Mouse (Mus musculus) limb, embryonic 11.5 days (tissue): Measurements from ENCODE around the gene Cd40. TPM values are rescaled to one million over a fixed set of nuclear protein-coding genes. Genes with fewer than 3 reads are reported as not detected.
A peak's percentile ranks its signal among the peaks of the same experiment; 100 is the strongest.

ENCODE experiments used
- ATAC-seq: fragments of 200-750 bp; cut with Nextera tagmentation; 2 replicates; pipeline ENCODE4 v1.8.0; 2017; ENCODE audit warnings: low read depth; ENCODE audit not compliant: insufficient number of reproducible peaks, low FRiP score, low TSS enrichment
- DNase-seq: peaks from one replicate; pipeline ENCODE4 v3.0.0-alpha.2; 2015; ENCODE audit warnings: low spot score
- H3K27ac ChIP-seq: fragments of 300-500 bp; sonication (generic); replicated peaks from 2 replicates; pipeline ENCODE4 v1.5.1; 2014; ENCODE audit warnings: low read depth, mild to moderate bottlenecking, low read length
- H3K27me3 ChIP-seq: fragments of 300-500 bp; sonication (generic); 2 replicates; pipeline ENCODE4 v1.6.1; 2014; ENCODE audit warnings: mild to moderate bottlenecking, low read length, mixed read lengths; ENCODE audit not compliant: control insufficient read depth, insufficient read depth
- H3K36me3 ChIP-seq: fragments of 300-500 bp; sonication (generic); 2 replicates; pipeline ENCODE4 v1.6.1; 2014; ENCODE audit warnings: mild to moderate bottlenecking, low read length, moderate library complexity, mixed read lengths; ENCODE audit not compliant: control insufficient read depth, insufficient read depth
- H3K4me1 ChIP-seq: fragments of 300-500 bp; sonication (generic); 2 replicates; pipeline ENCODE4 v1.6.1; 2014; ENCODE audit warnings: low read length, mixed read lengths; ENCODE audit not compliant: control insufficient read depth, insufficient read depth
- H3K4me2 ChIP-seq: fragments of 300-500 bp; sonication (generic); 2 replicates; pipeline ENCODE4 v1.6.1; 2014; ENCODE audit warnings: low read depth, mild to moderate bottlenecking, moderate library complexity; ENCODE audit not compliant: severe bottlenecking
- H3K4me3 ChIP-seq: fragments of 300-500 bp; sonication (generic); 2 replicates; pipeline ENCODE4 v1.5.1; 2014; ENCODE audit warnings: low read depth, low read length
- H3K9ac ChIP-seq: fragments of 300-500 bp; sonication (generic); 2 replicates; pipeline ENCODE4 v1.6.1; 2014; ENCODE audit warnings: mild to moderate bottlenecking, low read length
- H3K9me3 ChIP-seq: fragments of 300-500 bp; sonication (generic); 2 replicates; pipeline ENCODE4 v1.6.1; 2016; ENCODE audit warnings: low read length; ENCODE audit not compliant: control insufficient read depth
- WGBS: fragments of 180-500 bp; shearing (Covaris S2); extraction: QIAGEN DNeasy Blood & Tissue Kit; methylation state at CpG from one replicate; pipeline ENCODE4 v1.1.7; 2014; 5-methylcytosine and 5-hydroxymethylcytosine counted together
- polyA plus RNA-seq: library from polyadenylated mRNA; unstranded; fragments of >200 nt; fragmentation: Nextera tagmentation; extraction: Ambion mirVana; gene quantifications from 2 replicates; pipeline ENCODE4 v1.2.1, GENCODE M21; 2014

Gene Cd40
- 9.1 and 11.1 TPM in 2 replicates for polyA plus RNA-seq

- H3K4me3 ChIP-seq, result peak within 1 kb of the TSS; percentile 31
- H3K4me2 ChIP-seq, result peak within 1 kb of the TSS; percentile 57
- no peaks in the 10 kb centered on the region for H3K27me3 ChIP-seq
- no peaks in the 10 kb centered on the region for H3K36me3 ChIP-seq
- H3K9ac ChIP-seq, result peak within 1 kb of the TSS; percentile 47
- no peak within 1 kb of the TSS for H3K27ac ChIP-seq
- H3K9me3 ChIP-seq, result no peaks in the 10 kb centered on the region
- WGBS, result 16% methylated on average over 25 of the region's 25 CpGs
- DNase-seq (peak; percentile 77), ATAC-seq (peak; percentile 80)
- H3K4me1 ChIP-seq, result peaks cover 3% of the 10 kb centered on the region
Observed at GRCm38 (mm10) chr2:165054888-165055852, at the start of gene Cd40. Gene Cd40, plus strand, starts transcription at chr2:165055627.

DNA sequence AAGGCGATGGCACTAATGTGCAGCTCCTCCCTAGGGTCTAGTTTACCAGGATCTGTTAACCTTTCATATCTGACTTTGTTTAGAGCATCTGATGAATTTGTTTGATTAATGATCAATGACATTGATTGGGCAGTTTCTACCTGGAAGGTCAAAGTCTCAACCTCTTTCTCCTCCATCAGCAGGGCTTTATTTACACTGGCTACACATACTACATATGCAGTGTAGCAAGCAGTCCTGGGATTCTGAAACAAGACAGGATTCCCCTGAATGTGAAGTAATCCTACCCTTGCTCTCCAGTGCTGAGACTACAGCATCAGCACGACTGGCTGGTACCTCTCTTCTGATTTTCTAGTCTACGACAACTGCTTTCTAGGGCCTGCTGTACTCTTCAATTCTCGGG lies 48.6 kb upstream of the Cd40 start:
- peaks cover 48% of the 10 kb centered on the region for H3K36me3 ChIP-seq
- no peak overlapping the region for H3K4me2 ChIP-seq
- no peaks in the 10 kb centered on the region for H3K9me3 ChIP-seq
- H3K27ac ChIP-seq, result no peak overlapping the region
- H3K27me3 ChIP-seq, result no peaks in the 10 kb centered on the region
- ATAC-seq (no peak), DNase-seq (no peak)
- H3K9ac ChIP-seq, result no peak overlapping the region
- WGBS, result 92% methylated on average over 4 of the region's 4 CpGs
- no peaks in the 10 kb centered on the region for H3K4me1 ChIP-seq
- H3K4me3 ChIP-seq, result no peak overlapping the region

GRCm38 (mm10) chr2:165007986-165008385 lies 47.4 kb upstream of the Cd40 start:
- H3K36me3 ChIP-seq, result peaks cover 49% of the 10 kb centered on the region
- no peak overlapping the region for H3K27ac ChIP-seq
- no peaks in the 10 kb centered on the region for H3K9me3 ChIP-seq
- DNase-seq (no peak), ATAC-seq (no peak)
- no peaks in the 10 kb centered on the region for H3K4me1 ChIP-seq
- no peak overlapping the region for H3K4me3 ChIP-seq
- H3K27me3 ChIP-seq, result no peaks in the 10 kb centered on the region
- H3K4me2 ChIP-seq, result no peak overlapping the region
- WGBS, result 100% methylated on average over 1 of the region's 1 CpGs
- no peak overlapping the region for H3K9ac ChIP-seq

GRCm38 (mm10) chr2:165009161-165009560 lies 46.3 kb upstream of the Cd40 start:
- no peak for ATAC-seq
- 97% methylated on average over 14 of the region's 14 CpGs for whole genome bisulfite sequencing

GRCm38 (mm10) chr2:165009581-165009980 lies 45.8 kb upstream of the Cd40 start:
- DNase-seq (no peak), ATAC-seq (no peak)
- H3K4me1 ChIP-seq, result no peaks in the 10 kb centered on the region
- peaks cover 40% of the 10 kb centered on the region for H3K36me3 ChIP-seq
- no peak overlapping the region for H3K27ac ChIP-seq
- 93% methylated on average over 2 of the region's 2 CpGs for WGBS
- no peaks in the 10 kb centered on the region for H3K9me3 ChIP-seq
- no peak overlapping the region for H3K9ac ChIP-seq
- no peaks in the 10 kb centered on the region for H3K27me3 ChIP-seq
- H3K4me3 ChIP-seq, result no peak overlapping the region
- no peak overlapping the region for H3K4me2 ChIP-seq

More at GRCm38 (mm10) chr2:165009161-165009560, 46.3 kb upstream of the Cd40 start:
- no peaks in the 10 kb centered on the region for H3K27me3 ChIP-seq
- no peak overlapping the region for H3K27ac ChIP-seq
- H3K36me3 ChIP-seq, result peaks cover 40% of the 10 kb centered on the region
- H3K9me3 ChIP-seq, result no peaks in the 10 kb centered on the region
- no peak overlapping the region for H3K4me3 ChIP-seq
- DNase-seq, result no peak
- no peaks in the 10 kb centered on the region for H3K4me1 ChIP-seq
- H3K9ac ChIP-seq, result no peak overlapping the region
- no peak overlapping the region for H3K4me2 ChIP-seq

DNA sequence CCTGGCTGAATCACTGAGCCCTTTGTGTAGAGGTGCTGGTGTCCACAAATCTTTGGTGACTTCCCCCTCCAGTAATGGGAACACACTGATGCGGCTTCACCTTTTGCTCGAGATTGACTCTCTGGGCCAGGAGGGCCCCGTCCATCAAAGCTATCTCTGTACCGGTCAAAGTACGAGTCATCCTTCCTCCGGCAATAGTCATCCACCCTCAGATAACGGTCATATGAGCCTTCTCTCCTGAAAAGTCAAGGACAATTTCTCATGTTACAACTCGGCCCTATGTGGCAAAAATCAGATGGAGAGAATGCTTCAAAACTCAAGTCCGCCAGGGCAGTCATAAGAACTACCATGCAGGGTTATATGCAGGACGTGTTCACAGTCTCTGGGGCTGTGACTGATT lies 45.1 kb upstream of the Cd40 start:
- Histone ChIP-seq H3K27me3 (no peaks in the 10 kb centered on the region), H3K4me2 (no peak overlapping the region), H3K4me1 (no peaks in the 10 kb centered on the region), H3K27ac (no peak overlapping the region), H3K9ac (no peak overlapping the region), H3K4me3 (no peak overlapping the region), H3K36me3 (peaks cover 36% of the 10 kb centered on the region), H3K9me3 (no peaks in the 10 kb centered on the region)
- no peak for DNase-seq
- WGBS, result 87% methylated on average over 10 of the region's 10 CpGs
- no peak for ATAC-seq

DNA sequence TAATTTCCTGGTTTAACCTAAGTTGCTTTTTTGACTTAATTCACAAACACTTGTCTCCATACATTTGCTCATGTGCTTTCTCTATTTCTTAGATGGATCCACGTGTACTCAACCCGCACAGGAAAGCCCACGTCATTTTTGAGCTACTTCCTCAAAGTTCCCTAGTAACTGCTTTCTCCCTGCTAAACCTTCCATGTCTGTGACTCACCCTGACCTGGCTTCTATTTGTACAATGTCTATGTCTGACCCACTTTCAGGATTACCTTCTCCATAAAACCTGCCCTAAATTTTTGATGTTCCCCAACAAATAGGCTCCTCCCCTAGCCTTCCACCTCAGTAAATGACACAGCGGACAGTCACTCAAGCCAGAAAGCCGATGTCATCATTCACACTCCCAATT lies 40.5 kb upstream of the Cd40 start:
- 91% methylated on average over 5 of the region's 5 CpGs for WGBS
- ATAC-seq, result no peak
- DNase-seq, result no peak
- Histone ChIP-seq H3K4me1 (no peaks in the 10 kb centered on the region), H3K27ac (no peak overlapping the region), H3K9ac (no peak overlapping the region), H3K4me2 (no peak overlapping the region), H3K4me3 (no peak overlapping the region), H3K9me3 (no peaks in the 10 kb centered on the region), H3K27me3 (no peaks in the 10 kb centered on the region), H3K36me3 (peaks cover 21% of the 10 kb centered on the region)

- Histone ChIP-seq H3K27me3 (no peaks in the 10 kb centered on the region), H3K9ac (no peak overlapping the region), H3K27ac (no peak overlapping the region), H3K9me3 (no peaks in the 10 kb centered on the region), H3K4me2 (no peak overlapping the region), H3K36me3 (peaks cover 7% of the 10 kb centered on the region), H3K4me3 (no peak overlapping the region), H3K4me1 (no peaks in the 10 kb centered on the region)
- no peak for ATAC-seq
- WGBS, result 96% methylated on average over 3 of the region's 3 CpGs
- DNase-seq, result no peak
Observed at GRCm38 (mm10) chr2:165020490-165020889, 34.9 kb upstream of the Cd40 start.
